Mouse (Mus musculus) ES-E14 (cell line): Measurements from ENCODE around the gene Pdgfa. TPM values are rescaled to one million over a fixed set of nuclear protein-coding genes. Genes with fewer than 3 reads are reported as not detected.

Source experiments
- DNase-seq: peaks from one replicate; pipeline ENCODE4 v3.0.0-alpha.2; 2013; ENCODE audit warnings: low read depth, low spot score
- H3K27ac ChIP-seq: 2 replicates; pipeline ENCODE4 v1.5.1; 2012; ENCODE audit warnings: low read depth, mild to moderate bottlenecking, low read length, moderate library complexity, mixed read lengths; ENCODE audit not compliant: poor library complexity, insufficient read depth, severe bottlenecking
- H3K36me3 ChIP-seq: 2 replicates; pipeline ENCODE4 v1.6.1; 2012; ENCODE audit warnings: mild to moderate bottlenecking, low read length, moderate library complexity, mixed read lengths; ENCODE audit not compliant: control insufficient read depth, poor library complexity, insufficient read depth, severe bottlenecking
- H3K4me1 ChIP-seq, 2 experiments: fragments of 150-350 bp in 1 of 2; sonication (generic) in 1 of 2; 2 replicates each; pipeline ENCODE4 v1.6.1; 2012; ENCODE audit warnings: low read length in 2 of 2, mild to moderate bottlenecking in 1 of 2, mixed read lengths in 1 of 2; ENCODE audit not compliant: control insufficient read depth in 2 of 2, insufficient read depth in 2 of 2, poor library complexity in 1 of 2
- H3K4me3 ChIP-seq, 2 experiments: fragments of 150-350 bp in 1 of 2; sonication (generic) in 1 of 2; 2 replicates each; pipeline ENCODE4 v1.5.1; 2012; ENCODE audit warnings: low read length in 2 of 2, low read depth in 1 of 2, mild to moderate bottlenecking in 1 of 2, mixed read lengths in 1 of 2; ENCODE audit not compliant: insufficient read depth in 1 of 2, poor library complexity in 1 of 2, severe bottlenecking in 1 of 2
- H3K9ac ChIP-seq: 2 replicates; pipeline ENCODE4 v1.6.1; 2012; ENCODE audit warnings: low read depth, mild to moderate bottlenecking, low read length, mixed read lengths; ENCODE audit not compliant: poor library complexity, insufficient read depth, severe bottlenecking
- H3K9me3 ChIP-seq: fragments of 150-350 bp; sonication (generic); 2 replicates; pipeline ENCODE4 v1.6.1; 2012; ENCODE audit warnings: low read depth, mild to moderate bottlenecking, low read length; ENCODE audit not compliant: control insufficient read depth, insufficient read depth
- CHD2 ChIP-seq: IDR thresholded peaks from 2 replicates; pipeline ENCODE4 v1.6.1; 2014; ENCODE audit warnings: mild to moderate bottlenecking, low read depth, low read length, inconsistent platforms
- HCFC1 ChIP-seq: IDR thresholded peaks from 2 replicates; pipeline ENCODE4 v1.6.1; 2012; ENCODE audit warnings: low read length, inconsistent platforms, borderline replicate concordance; ENCODE audit not compliant: insufficient read depth
- MAFK ChIP-seq: IDR thresholded peaks from 2 replicates; pipeline ENCODE4 v1.6.1; 2014; ENCODE audit warnings: mild to moderate bottlenecking, low read depth, low read length, inconsistent platforms; ENCODE audit not compliant: insufficient read depth
- ZC3H11A ChIP-seq: IDR thresholded peaks from 2 replicates; pipeline ENCODE4 v1.6.1; 2012; ENCODE audit warnings: low read depth, mild to moderate bottlenecking, inconsistent platforms, low read length, borderline replicate concordance
- ZNF384 ChIP-seq: IDR thresholded peaks from 2 replicates; pipeline ENCODE4 v1.6.1; 2012; ENCODE audit warnings: low read depth, low read length, inconsistent platforms
- in situ Hi-C, 2 experiments: fragments of 600-800 bp; cut with MboI; formaldehyde crosslinking; loops; one replicate each; pipeline ENCODE4 v1.15.1; 2025; ENCODE audit warnings: low sequenced_read_pairs in 2 of 2, inconsistent platforms in 1 of 2; ENCODE audit not compliant: unreplicated experiment in 2 of 2
- total RNA-seq: library from RNA; depleted of rRNA; stranded (reverse); fragments of 300-350 nt; gene quantifications from 2 replicates; pipeline ENCODE4 v1.2.3, GENCODE M21; 2012; rRNA removed

Gene Pdgfa
- total RNA-seq, 1 experiment, result 81.5 TPM

DNA sequence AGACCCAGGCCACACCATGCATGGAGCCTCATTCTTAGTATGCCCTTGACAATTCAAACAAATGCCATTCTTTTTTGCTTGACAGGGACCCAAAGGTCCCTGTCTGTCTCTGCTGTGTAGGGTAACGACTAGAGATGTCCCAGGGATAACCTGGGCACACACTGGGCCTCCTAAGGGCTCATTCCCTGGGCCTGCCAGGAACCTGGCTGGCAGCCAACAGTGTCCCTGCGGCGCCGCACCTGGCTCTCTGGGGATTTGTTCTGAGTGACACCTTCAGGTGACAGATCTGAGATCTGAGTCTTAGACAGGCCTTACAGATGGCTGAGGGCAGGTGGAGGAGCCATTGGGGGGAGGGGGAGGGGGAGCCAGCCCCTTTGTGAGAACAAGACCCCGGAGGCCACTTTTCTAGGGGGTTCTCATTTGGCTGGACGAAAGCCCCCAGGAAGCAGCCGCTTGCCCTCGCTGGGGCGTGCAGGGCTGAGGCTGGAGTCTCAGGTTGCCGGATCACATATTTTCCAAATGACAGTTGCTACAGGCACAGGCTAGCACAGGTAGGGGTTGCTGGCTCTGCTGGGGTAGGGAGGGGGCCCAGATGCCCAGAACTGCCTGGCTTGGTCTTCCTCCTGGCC, 67.2 kb downstream of the Pdgfa start:
- TF ChIP-seq CHD2, result no peak
- TF ChIP-seq ZNF384, result no peak
- no peak for TF ChIP-seq HCFC1
- no peak for TF ChIP-seq MAFK
- TF ChIP-seq ZC3H11A, result no peak
- H3K27ac ChIP-seq, result no peak overlapping the region
- in situ Hi-C loops, result no loop called here

More for the DNA sequence above, 67.2 kb downstream of the Pdgfa start:
- Histone ChIP-seq H3K9ac (no peak overlapping the region), H3K4me3 (no peak overlapping the region), H3K4me1 (peaks cover 0 to 11% of the 10 kb centered on the region in 2 experiments; a peak in 2 of 4 replicates), H3K36me3 (no peaks in the 10 kb centered on the region), H3K9me3 (no peaks in the 10 kb centered on the region)
- DNase-seq, result no peak

Other genes with a start within 250 kb of the Pdgfa start
- gene Fam20c, start 242.9 kb downstream of the Pdgfa start, total RNA-seq, result 8.0 and 14.7 TPM in 2 replicates
- not detected in 2 replicates for gene Gm5294, start 177.3 kb downstream of the Pdgfa start, total RNA-seq
- gene Prkar1b, start 152.6 kb upstream of the Pdgfa start, total RNA-seq, result 0.74 and 3.8 TPM in 2 replicates
- gene Dnaaf5, start 152.9 kb upstream of the Pdgfa start, total RNA-seq, result 22.5 and 22.8 TPM in 2 replicates
- gene Sun1, start 203.3 kb upstream of the Pdgfa start, total RNA-seq, result 183 and 289 TPM in 2 replicates